Mouse (Mus musculus) c-Kit-positive CD71-positive TER-119-positive erythroid progenitor cells, embryonic 14.5 days (primary cell): ENCODE measurements around the gene Fn1.

ENCODE experiments used
- DNase-seq: peaks from one replicate; pipeline ENCODE4 v3.0.0-alpha.2; 2013; ENCODE audit warnings: low spot score

Fn1 gene

GRCm38 (mm10) chr1:71605751-71606150, 47.2 kb downstream of the Fn1 start:
- no peak for DNase-seq

- DNase-seq: no peak
These were observed 57.6 kb downstream of the Fn1 start for GRCm38 (mm10) chr1:71595365-71595764.

GRCm38 (mm10) chr1:71594268-71594667, 58.7 kb downstream of the Fn1 start:
- no peak for DNase-seq

GRCm38 (mm10) chr1:71593184-71593583, 59.8 kb downstream of the Fn1 start:
- no peak for DNase-seq

GRCm38 (mm10) chr1:71590038-71590437, 63.0 kb downstream of the Fn1 start:
- DNase-seq: no peak

- DNase-seq: no peak
These were observed 66.3 kb downstream of the Fn1 start for GRCm38 (mm10) chr1:71586658-71587057.

GRCm38 (mm10) chr1:71583900-71584299, 69.1 kb downstream of the Fn1 start:
- DNase-seq: no peak

- DNase-seq: no peak
These were observed 69.7 kb downstream of the Fn1 start for GRCm38 (mm10) chr1:71583302-71583701.

- DNase-seq: no peak
These were observed 72.6 kb downstream of the Fn1 start for GRCm38 (mm10) chr1:71580408-71580807.

- no peak for DNase-seq
These were observed 73.5 kb downstream of the Fn1 start for GRCm38 (mm10) chr1:71579526-71579925.

GRCm38 (mm10) chr1:71576837-71577236, 76.2 kb downstream of the Fn1 start:
- DNase-seq: no peak

GRCm38 (mm10) chr1:71575987-71576386, 77.0 kb downstream of the Fn1 start:
- DNase-seq: no peak

- no peak for DNase-seq
These were observed 82.9 kb downstream of the Fn1 start for GRCm38 (mm10) chr1:71570116-71570515.

GRCm38 (mm10) chr1:71567884-71568605, 85.0 kb downstream of the Fn1 start:
- no peak for DNase-seq

GRCm38 (mm10) chr1:71564291-71564690, 88.7 kb downstream of the Fn1 start:
- DNase-seq: no peak

- no peak for DNase-seq
These were observed 92.4 kb downstream of the Fn1 start for GRCm38 (mm10) chr1:71560626-71561025.

- DNase-seq: peak; percentile 90
These were observed 96.0 kb downstream of the Fn1 start, which contains the start of gene Atic for GRCm38 (mm10) chr1:71556688-71557612. Gene Atic (plus strand): TSS chr1:71557150.

GRCm38 (mm10) chr1:71550626-71551195, 102.3 kb downstream of the Fn1 start:
- DNase-seq: no peak

- DNase-seq: no peak
These were observed 112.6 kb downstream of the Fn1 start for GRCm38 (mm10) chr1:71540437-71540836.

GRCm38 (mm10) chr1:71539641-71540040, 113.4 kb downstream of the Fn1 start:
- no peak for DNase-seq
